Mouse (Mus musculus): ENCODE measurements around the gene Ptpn5. TPM values are rescaled to one million over a fixed set of nuclear protein-coding genes. Genes with fewer than 3 reads are reported as not detected.

Gene Ptpn5
- total and polyA plus RNA-seq, 3 experiments = 0.03 TPM; not detected in 2

DNA sequence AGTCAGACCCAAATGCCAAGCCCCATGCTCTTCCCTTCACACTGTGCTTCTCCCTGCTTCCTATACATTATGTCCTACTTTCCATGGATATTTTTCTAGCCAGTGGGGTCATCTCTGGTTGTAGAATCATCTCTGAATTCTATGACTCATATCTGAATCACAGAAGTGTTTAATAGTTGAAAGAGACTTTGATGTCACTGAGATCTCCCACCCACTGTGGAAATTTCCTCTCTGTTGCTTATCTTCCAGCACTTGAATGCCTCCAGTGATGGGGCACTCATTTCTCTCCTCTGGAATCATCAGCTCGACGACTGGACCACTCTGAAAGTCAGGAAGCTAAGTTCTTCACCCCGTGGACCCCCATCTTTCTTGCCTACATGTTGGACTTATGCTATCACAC is 22.4 kb downstream of the Ptpn5 start:
- no peak for TF ChIP-seq MEF2A (IDR thresholded peaks at IDR 0.05; ENCODE audit: extremely low read depth, insufficient replicate concordance, low read depth, low read length, poor library complexity, severe bottlenecking)
- TF ChIP-seq E2F4 (IDR thresholded peaks at IDR 0.05; ENCODE audit: borderline replicate concordance, low read depth, low read length) = no peak
- TF ChIP-seq UBTF (IDR thresholded peaks at IDR 0.05; ENCODE audit: borderline replicate concordance, insufficient read depth, low read depth, low read length) = no peak
- TF ChIP-seq MXI1 (IDR thresholded peaks at IDR 0.05; ENCODE audit: low read depth, low read length) = no peak
- no peak for TF ChIP-seq JUND (IDR thresholded peaks at IDR 0.05; ENCODE audit: low read depth, low read length)
- TF ChIP-seq POLR2AphosphoS5 (IDR thresholded peaks at IDR 0.05; ENCODE audit: borderline replicate concordance, low read depth, low read length) = no peak
- TF ChIP-seq EP300 (IDR thresholded peaks at IDR 0.05; ENCODE audit: low read depth in 1 of 2, low read length in 2 of 2) = no peak
- TF ChIP-seq TCF12 (IDR thresholded peaks at IDR 0.05; ENCODE audit: low read depth, low read length) = no peak
- no peak for TF ChIP-seq ELF1 (IDR thresholded peaks at IDR 0.05; ENCODE audit: low read depth, low read length)
- TF ChIP-seq ZKSCAN1 (IDR thresholded peaks at IDR 0.05; ENCODE audit: low read depth, low read length) = no peak
- TF ChIP-seq TBP (IDR thresholded peaks at IDR 0.05; ENCODE audit: low read depth, low read length) = no peak
- TF ChIP-seq ETS1 (IDR thresholded peaks at IDR 0.05; ENCODE audit: low read depth, low read length) = no peak
- no peak for TF ChIP-seq ZNF384 (IDR thresholded peaks at IDR 0.05; ENCODE audit: low read depth, low read length)
- no peak for TF ChIP-seq SMC3 (IDR thresholded peaks at IDR 0.05; ENCODE audit: low read depth, low read length)
- no peak for TF ChIP-seq ZMIZ1 (IDR thresholded peaks at IDR 0.05; ENCODE audit: low read depth, low read length)
- no peak for TF ChIP-seq NRF1 (IDR thresholded peaks at IDR 0.05; ENCODE audit: insufficient read depth, low read depth, low read length, poor library complexity, severe bottlenecking)
- TF ChIP-seq ZC3H11A (IDR thresholded peaks at IDR 0.05; ENCODE audit: low read depth, low read length) = no peak
- TF ChIP-seq MYC (IDR thresholded peaks at IDR 0.05; ENCODE audit: low read depth, low read length) = no peak
- no peak for TF ChIP-seq POLR2A (IDR thresholded peaks at IDR 0.05; ENCODE audit: control insufficient read depth in 1 of 2, insufficient read depth in 1 of 2, low read depth in 1 of 2, low read length in 2 of 2, poor library complexity in 1 of 2)
- Histone ChIP-seq H3K9me3 (replicated peaks; ENCODE audit: insufficient read depth, low read length) (no peaks in the 10 kb centered on the region), H3K27me3 (ENCODE audit: control insufficient read depth in 1 of 2, insufficient read depth in 2 of 2, low read length in 2 of 2) (no peaks in the 10 kb centered on the region; a peak in 1 of 4 replicates)

GRCm38 (mm10) chr7:47110511-47110910 is 23.0 kb downstream of the Ptpn5 start:
- TF ChIP-seq ELF1 (IDR thresholded peaks at IDR 0.05; ENCODE audit: low read depth, low read length) = no peak
- no peak for TF ChIP-seq EP300 (IDR thresholded peaks at IDR 0.05; ENCODE audit: low read depth in 1 of 2, low read length in 2 of 2)
- no peak for TF ChIP-seq TAL1 (IDR thresholded peaks at IDR 0.05; ENCODE audit: low read length)
- TF ChIP-seq ZMIZ1 (IDR thresholded peaks at IDR 0.05; ENCODE audit: low read depth, low read length) = no peak
- TF ChIP-seq USF1 (IDR thresholded peaks at IDR 0.05; ENCODE audit: low read depth, low read length) = no peak
- no peak for TF ChIP-seq MAFK (IDR thresholded peaks at IDR 0.05; ENCODE audit: borderline replicate concordance, low read depth, low read length)
- no peak for TF ChIP-seq SMC3 (IDR thresholded peaks at IDR 0.05; ENCODE audit: low read depth, low read length)
- TF ChIP-seq MYB (IDR thresholded peaks at IDR 0.05; ENCODE audit: low read depth, low read length) = no peak
- no peak for TF ChIP-seq KAT2A (conservative IDR thresholded peaks at IDR 0.05; ENCODE audit: low read depth, low read length)
- TF ChIP-seq MYC (IDR thresholded peaks at IDR 0.05; ENCODE audit: low read depth, low read length) = no peak
- TF ChIP-seq ZNF384 (IDR thresholded peaks at IDR 0.05; ENCODE audit: low read depth, low read length) = no peak
- no peak for TF ChIP-seq JUND (IDR thresholded peaks at IDR 0.05; ENCODE audit: low read depth, low read length)
- TF ChIP-seq ZC3H11A (IDR thresholded peaks at IDR 0.05; ENCODE audit: low read depth, low read length) = no peak
- no peak for TF ChIP-seq CHD1 (IDR thresholded peaks at IDR 0.05; ENCODE audit: low read depth, low read length)

More for the DNA sequence above, 22.4 kb downstream of the Ptpn5 start:
- no peak overlapping the region for H3K27ac ChIP-seq (ENCODE audit: control insufficient read depth, low read depth, low read length)
- 0 out of 4 replicates have a peak, but pooled peaks cover 0 to 2% of the 10 kb centered on the region in 2 experiments for H3K4me1 ChIP-seq (ENCODE audit: control insufficient read depth in 1 of 2, insufficient read depth in 2 of 2, low read length in 2 of 2)
- H3K9ac ChIP-seq (ENCODE audit: control insufficient read depth, low read depth, low read length, poor library complexity, severe bottlenecking) = no peak overlapping the region
- H3K79me2 ChIP-seq (ENCODE audit: control insufficient read depth, insufficient read depth, low read length, poor library complexity) = no peaks in the 10 kb centered on the region
- no peak overlapping the region for H3K4me3 ChIP-seq (ENCODE audit: control insufficient read depth in 1 of 2, insufficient read depth in 1 of 2, low read depth in 2 of 2, low read length in 2 of 2)
- no peaks in the 10 kb centered on the region for H3K36me3 ChIP-seq (ENCODE audit: control insufficient read depth in 1 of 2, insufficient read depth in 2 of 2, low read length in 2 of 2)
- DNase-seq (ENCODE audit: low read depth, low spot score) = no peak

More at GRCm38 (mm10) chr7:47110511-47110910, 23.0 kb downstream of the Ptpn5 start:
- Histone ChIP-seq H3K27me3 (ENCODE audit: control insufficient read depth in 1 of 2, insufficient read depth in 2 of 2, low read length in 2 of 2) (no peaks in the 10 kb centered on the region; a peak in 1 of 4 replicates), H3K79me2 (ENCODE audit: control insufficient read depth, insufficient read depth, low read length, poor library complexity) (no peaks in the 10 kb centered on the region), H3K9me3 (replicated peaks; ENCODE audit: insufficient read depth, low read length) (no peaks in the 10 kb centered on the region), H3K4me1 (ENCODE audit: control insufficient read depth in 1 of 2, insufficient read depth in 2 of 2, low read length in 2 of 2) (0 out of 4 replicates have a peak, but pooled peaks cover 0 to 2% of the 10 kb centered on the region in 2 experiments), H3K36me3 (ENCODE audit: control insufficient read depth in 1 of 2, insufficient read depth in 2 of 2, low read length in 2 of 2) (no peaks in the 10 kb centered on the region), H3K9ac (ENCODE audit: control insufficient read depth, low read depth, low read length, poor library complexity, severe bottlenecking) (no peak overlapping the region), H3K27ac (ENCODE audit: control insufficient read depth, low read depth, low read length) (no peak overlapping the region), H3K4me3 (ENCODE audit: control insufficient read depth in 1 of 2, insufficient read depth in 1 of 2, low read depth in 2 of 2, low read length in 2 of 2) (no peak overlapping the region)
- peak; percentile 5 for DNase-seq (ENCODE audit: low read depth, low spot score)

All from MEL (cell line).